Mouse (Mus musculus): Measurements from ENCODE around the gene Gm21972.

DNA sequence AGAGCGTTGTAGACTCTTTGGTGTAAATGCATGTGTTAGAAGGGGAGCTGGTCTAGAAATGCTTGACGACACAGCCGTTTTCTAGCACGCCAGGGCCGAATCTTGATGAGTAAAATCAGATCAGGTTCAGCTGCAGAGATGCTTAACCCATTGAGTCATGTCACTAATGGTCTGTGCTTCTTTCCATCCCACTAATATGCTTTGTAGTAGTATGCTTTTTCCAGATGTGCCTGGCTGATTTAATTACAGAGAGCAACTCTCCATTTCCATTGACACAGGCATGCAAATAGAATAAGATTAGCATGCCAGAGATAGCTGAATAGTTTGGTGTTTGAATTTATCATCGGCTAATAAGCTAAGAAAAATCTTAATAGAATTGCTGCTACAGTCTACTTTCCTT, 1.9 kb downstream of the Gm21972 start:
- TF ChIP-seq GATA1 (IDR thresholded peaks at IDR 0.05; ENCODE audit: low read length) (no peak), TAL1 (IDR thresholded peaks at IDR 0.05; ENCODE audit: low read length) (no peak)
